Comparison of ENCODE assay signal across 23 mouse cellular contexts in the genomic region with DNA sequence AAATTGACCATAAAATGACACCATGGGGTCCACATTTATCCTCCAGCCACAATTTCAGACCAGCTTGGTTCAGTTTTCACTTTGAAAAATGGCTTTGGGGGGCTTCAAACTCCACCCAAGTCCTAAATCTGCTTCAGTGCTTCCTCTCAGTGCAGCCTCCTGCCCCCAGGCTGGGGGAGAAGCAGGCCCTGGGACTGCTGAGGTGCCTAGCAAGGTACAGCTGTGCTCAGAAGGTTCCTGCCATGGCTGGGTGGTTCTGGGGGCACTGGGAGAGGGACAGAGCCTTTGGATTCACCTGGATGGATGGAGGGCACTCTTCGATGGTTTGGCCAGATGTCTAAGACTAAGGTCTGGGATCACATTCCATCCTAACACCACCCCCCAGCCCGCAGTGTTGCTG.
A peak's percentile ranks its signal among the peaks of the same experiment; 100 is the strongest.
DNase-seq lines count a peak whose midpoint lies in the region; ATAC-seq lines count a peak whose summit lies in the region.
"Had no signal": no experiment of that assay in that cellular context is flagged by ENCODE, and none has a peak within 500 bp of the region (broad histone marks: within the 10 kb centered on the region; RNA-seq: fewer than 3 reads in every experiment).

No protein-coding gene starts in this region.

- 41% methylated on average over 2 of the region's 2 CpGs for WGBS in kidney, embryonic 15.5 days
- 84% methylated on average over 2 of the region's 2 CpGs for WGBS in midbrain, embryonic 11.5 days
- 85% methylated on average over 2 of the region's 2 CpGs for WGBS in midbrain, embryonic 14.5 days
- WGBS in limb, embryonic 11.5 days: 42% methylated on average over 2 of the region's 2 CpGs

- no peaks in the 10 kb centered on the region for H3K36me3 ChIP-seq in kidney, embryonic 15.5 days
- no peaks in the 10 kb centered on the region for H3K36me3 ChIP-seq in midbrain, embryonic 11.5 days (ENCODE audit: control insufficient read depth, insufficient read depth, low read length)
- H3K36me3 ChIP-seq in midbrain, embryonic 14.5 days (ENCODE audit: control insufficient read depth, insufficient read depth, low read length): no peaks in the 10 kb centered on the region
- no peaks in the 10 kb centered on the region for H3K36me3 ChIP-seq in limb, embryonic 11.5 days (ENCODE audit: control insufficient read depth, insufficient read depth, low read length)
- H3K36me3 ChIP-seq: embryonic facial prominence, embryonic 13.5 days; embryonic facial prominence, embryonic 15.5 days; forebrain, embryonic 10.5 days; forebrain, embryonic 12.5 days had no signal

- H3K9ac ChIP-seq in kidney, embryonic 15.5 days: no peak overlapping the region
- no peak overlapping the region for H3K9ac ChIP-seq in midbrain, embryonic 11.5 days (ENCODE audit: low read length)
- no peak overlapping the region for H3K9ac ChIP-seq in midbrain, embryonic 14.5 days (replicated peaks; ENCODE audit: low read length)
- no peak overlapping the region for H3K9ac ChIP-seq in limb, embryonic 11.5 days (ENCODE audit: low read length)
- H3K9ac ChIP-seq: embryonic facial prominence, embryonic 13.5 days; embryonic facial prominence, embryonic 15.5 days; forebrain, embryonic 12.5 days had no signal

- H3K4me1 ChIP-seq in kidney, embryonic 15.5 days: peaks cover 31% of the 10 kb centered on the region
- 0 out of 2 replicates have a peak, but pooled peaks cover 3% of the 10 kb centered on the region for H3K4me1 ChIP-seq in midbrain, embryonic 11.5 days (ENCODE audit: control insufficient read depth, insufficient read depth, low read length)
- H3K4me1 ChIP-seq in midbrain, embryonic 14.5 days (ENCODE audit: control insufficient read depth, insufficient read depth, low read length): no peaks in the 10 kb centered on the region; the same call in 1 of the 2 replicates
- H3K4me1 ChIP-seq in limb, embryonic 11.5 days (ENCODE audit: control insufficient read depth, insufficient read depth, low read length): peaks cover 11% of the 10 kb centered on the region

- no peak for DNase-seq in kidney, adult 11 months
- peak; percentile 67 for DNase-seq in midbrain, embryonic 11.5 days (ENCODE audit: low spot score, missing footprints)
- DNase-seq in midbrain, embryonic 14.5 days: no peak
- no peak for DNase-seq in limb, embryonic 11.5 days (ENCODE audit: low spot score)
- no peak for DNase-seq in thymus, postnatal 14 days
- DNase-seq in thymus, postnatal 0 days (ENCODE audit: low spot score): no peak
- DNase-seq: adrenal gland, adult 2 months; adrenal gland, postnatal 10 days; adrenal gland, postnatal 25 days; cerebellum, adult 11 months; cerebellum, adult 18-20 months; cerebellum, adult 8-10 months; cerebellum, adult 9-11 months; cerebellum, postnatal 14 days; cerebellum, postnatal 36 days; embryo, embryonic 11 days had no signal

- H3K4me3 ChIP-seq in kidney, embryonic 15.5 days (replicated peaks): no peak overlapping the region
- no peak overlapping the region for H3K4me3 ChIP-seq in midbrain, embryonic 11.5 days (ENCODE audit: low read depth, low read length)
- no peak overlapping the region for H3K4me3 ChIP-seq in midbrain, embryonic 14.5 days (replicated peaks; ENCODE audit: low read depth, low read length)
- H3K4me3 ChIP-seq in limb, embryonic 11.5 days (ENCODE audit: low read depth, low read length): no peak overlapping the region
- H3K4me3 ChIP-seq: embryonic facial prominence, embryonic 13.5 days; embryonic facial prominence, embryonic 15.5 days; erythroblast, embryonic 14.5 days; forebrain, embryonic 10.5 days; forebrain, embryonic 12.5 days had no signal

- peaks cover 56% of the 10 kb centered on the region for H3K27me3 ChIP-seq in kidney, embryonic 15.5 days
- H3K27me3 ChIP-seq in midbrain, embryonic 11.5 days (ENCODE audit: control insufficient read depth, insufficient read depth, low read length): peaks cover 26% of the 10 kb centered on the region
- H3K27me3 ChIP-seq in midbrain, embryonic 14.5 days (ENCODE audit: control insufficient read depth, insufficient read depth, low read length): peaks cover 12% of the 10 kb centered on the region; the same call in 1 of the 2 replicates
- peaks cover 8% of the 10 kb centered on the region; the same call in 1 of the 2 replicates for H3K27me3 ChIP-seq in limb, embryonic 11.5 days (ENCODE audit: control insufficient read depth, insufficient read depth, low read length)

- H3K9me3 ChIP-seq in kidney, embryonic 15.5 days (replicated peaks): no peaks in the 10 kb centered on the region
- no peaks in the 10 kb centered on the region for H3K9me3 ChIP-seq in midbrain, embryonic 11.5 days (ENCODE audit: control insufficient read depth, low read length)
- no peaks in the 10 kb centered on the region for H3K9me3 ChIP-seq in midbrain, embryonic 14.5 days (ENCODE audit: control insufficient read depth, low read length)
- H3K9me3 ChIP-seq in limb, embryonic 11.5 days (ENCODE audit: control insufficient read depth, low read length): no peaks in the 10 kb centered on the region
- H3K9me3 ChIP-seq: embryonic facial prominence, embryonic 13.5 days; embryonic facial prominence, embryonic 15.5 days; forebrain, embryonic 10.5 days; forebrain, embryonic 12.5 days had no signal

- peak; percentile 68; the same call in 1 of the 2 replicates for ATAC-seq in kidney, embryonic 15.5 days (replicated peaks; ENCODE audit: low FRiP score)
- ATAC-seq in midbrain, embryonic 11.5 days (ENCODE audit: low FRiP score): no peak
- ATAC-seq in midbrain, embryonic 14.5 days (ENCODE audit: low FRiP score, low TSS enrichment): no peak
- no peak for ATAC-seq in limb, embryonic 11.5 days (ENCODE audit: insufficient number of reproducible peaks, low FRiP score, low TSS enrichment, low read depth)
- ATAC-seq: forebrain, embryonic 14.5 days had no signal

- H3K27ac ChIP-seq in kidney, embryonic 15.5 days: peak overlapping the region; percentile 58; the same call in 1 of the 2 replicates
- H3K27ac ChIP-seq in midbrain, embryonic 11.5 days (ENCODE audit: low read depth, low read length): no peak overlapping the region
- no peak overlapping the region for H3K27ac ChIP-seq in midbrain, embryonic 14.5 days (replicated peaks; ENCODE audit: low read depth, low read length)
- H3K27ac ChIP-seq in limb, embryonic 11.5 days (replicated peaks; ENCODE audit: low read depth, low read length): peak overlapping the region; percentile 62
- H3K27ac ChIP-seq: embryonic facial prominence, embryonic 13.5 days; embryonic facial prominence, embryonic 15.5 days; forebrain, embryonic 10.5 days; forebrain, embryonic 12.5 days had no signal

- H3K4me2 ChIP-seq in kidney, embryonic 15.5 days: no peak overlapping the region
- no peak overlapping the region for H3K4me2 ChIP-seq in midbrain, embryonic 11.5 days
- no peak overlapping the region for H3K4me2 ChIP-seq in midbrain, embryonic 14.5 days (ENCODE audit: low read length)
- no peak overlapping the region for H3K4me2 ChIP-seq in limb, embryonic 11.5 days (ENCODE audit: low read depth, severe bottlenecking)
- H3K4me2 ChIP-seq: embryonic facial prominence, embryonic 13.5 days; embryonic facial prominence, embryonic 15.5 days; forebrain, embryonic 12.5 days had no signal

Comparison
In these comparisons a context has a peak if more than half of its experiments do, and no peak if none do; other contexts are left out.
1. H3K27ac ChIP-seq: peak in kidney, embryonic 15.5 days (single experiment) and limb, embryonic 11.5 days (single experiment); none in midbrain, embryonic 11.5 days (single experiment) and midbrain, embryonic 14.5 days (single experiment).